Mouse (Mus musculus): ENCODE data around the gene Snx14. TPM values are rescaled to one million over a fixed set of nuclear protein-coding genes. Genes with fewer than 3 reads are reported as not detected.
"Not testable (repeated sequence)": the region's sequence is repeated elsewhere in the genome, so short reads cannot be mapped to it uniquely, and the experiment has no call there.

Gene Snx14
- polyA plus RNA-seq (2015; fragmentation: Nextera tagmentation; extraction: Ambion mirVana): 27.8 and 28.7 TPM in 2 replicates

GRCm38 (mm10) chr9:88438555-88439237, at the start of gene Snx14:
TSS of gene Snx14 (minus strand) at chr9:88438958.
- Histone ChIP-seq H3K4me2 (peak within 1 kb of the TSS; percentile 85), H3K4me3 (peak within 1 kb of the TSS; percentile 78), H3K9me3 (no peaks in the 10 kb centered on the region), H3K9ac (peak within 1 kb of the TSS; percentile 74), H3K27ac (peak within 1 kb of the TSS; percentile 89), H3K36me3 (no peaks in the 10 kb centered on the region), H3K4me1 (0 out of 2 replicates have a peak, but pooled peaks cover 4% of the 10 kb centered on the region), H3K27me3 (no peaks in the 10 kb centered on the region)
- ATAC-seq (ENCODE audit: insufficient number of reproducible peaks, low FRiP score, low TSS enrichment, low read depth): peak; percentile 97
- WGBS: 0% methylated on average over 62 of the region's 62 CpGs

DNA sequence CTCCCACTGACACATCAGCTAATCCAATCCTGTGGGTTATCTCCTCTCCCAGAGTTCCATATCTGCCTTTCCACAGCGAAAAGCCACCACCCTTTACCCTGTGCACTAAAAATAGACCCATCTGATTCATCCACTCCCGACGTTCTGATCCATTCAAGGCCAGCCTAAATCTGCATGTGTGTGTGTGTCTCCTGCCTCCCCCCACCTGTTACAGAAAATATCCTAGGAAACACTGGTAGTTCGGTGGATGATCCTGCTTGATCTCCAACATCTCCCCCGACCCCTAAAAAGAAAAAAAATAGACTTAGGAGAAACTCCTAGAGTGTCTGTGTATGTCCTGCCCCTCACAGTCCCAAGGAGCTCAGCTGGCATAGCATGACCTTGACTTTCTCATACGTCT, 45.8 kb upstream of the Snx14 start:
- Histone ChIP-seq H3K4me1 (0 out of 2 replicates have a peak, but pooled peaks cover 9% of the 10 kb centered on the region), H3K9me3 (no peaks in the 10 kb centered on the region), H3K36me3 (no peaks in the 10 kb centered on the region), H3K9ac (no peak overlapping the region), H3K4me3 (no peak overlapping the region), H3K4me2 (no peak overlapping the region), H3K27me3 (no peaks in the 10 kb centered on the region), H3K27ac (no peak overlapping the region)
- ATAC-seq (ENCODE audit: insufficient number of reproducible peaks, low FRiP score, low TSS enrichment, low read depth): no peak
- WGBS: 60% methylated on average over 6 of the region's 6 CpGs

DNA sequence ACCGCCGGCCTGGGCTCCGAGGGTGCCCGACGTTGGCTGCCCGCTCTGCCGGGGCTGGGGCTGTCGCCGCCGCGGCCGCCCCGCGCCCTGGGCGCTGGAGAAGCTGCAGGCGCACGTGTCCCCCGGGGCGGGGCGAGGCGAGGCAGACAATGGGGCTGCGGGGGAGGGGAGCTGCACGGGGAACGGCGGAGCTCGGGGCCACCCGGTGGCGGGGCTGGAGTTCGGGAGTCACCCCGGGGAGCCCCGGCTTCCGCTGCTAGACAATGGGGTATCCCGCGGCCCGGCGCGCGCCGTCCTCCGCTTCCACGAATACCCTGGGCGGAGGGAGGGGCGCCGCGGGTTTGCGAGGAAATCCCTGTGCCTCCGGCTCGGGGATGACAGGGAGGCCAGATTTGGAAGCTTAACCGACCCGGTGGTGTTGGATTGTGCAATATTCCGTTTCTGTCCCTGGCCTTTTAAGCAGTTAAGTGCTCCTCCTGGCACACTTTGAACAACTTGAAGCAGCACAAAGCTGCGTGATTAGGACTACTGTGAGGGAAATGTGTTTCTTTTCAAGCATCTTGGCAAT, 44.2 kb upstream of the Snx14 start:
- no peaks in the 10 kb centered on the region for H3K36me3 ChIP-seq
- H3K9me3 ChIP-seq: no peaks in the 10 kb centered on the region
- peak overlapping the region; percentile 89 for H3K9ac ChIP-seq
- no peak for ATAC-seq (ENCODE audit: insufficient number of reproducible peaks, low FRiP score, low TSS enrichment, low read depth)
- peak overlapping the region; percentile 97 for H3K27ac ChIP-seq
- peak overlapping the region; percentile 99 for H3K4me3 ChIP-seq
- no peaks in the 10 kb centered on the region for H3K27me3 ChIP-seq
- H3K4me2 ChIP-seq: peak overlapping the region; percentile 59
- WGBS: 0% methylated on average over 46 of the region's 52 CpGs
- H3K4me1 ChIP-seq: 0 out of 2 replicates have a peak, but pooled peaks cover 9% of the 10 kb centered on the region

- H3K9me3 ChIP-seq, H3K27me3 ChIP-seq, H3K4me1 ChIP-seq, H3K36me3 ChIP-seq: not testable (repeated sequence)
- Histone ChIP-seq H3K27ac (peak within 1 kb of the TSS; percentile 97), H3K4me2 (peak within 1 kb of the TSS; percentile 59), H3K4me3 (peak within 1 kb of the TSS; percentile 99), H3K9ac (peak within 1 kb of the TSS; percentile 89)
- WGBS: under 1% methylated on average over 41 of the region's 68 CpGs
- peak; percentile 95 for ATAC-seq (ENCODE audit: insufficient number of reproducible peaks, low FRiP score, low TSS enrichment, low read depth)
Observed at GRCm38 (mm10) chr9:88482230-88482828, 43.6 kb upstream of the Snx14 start, which contains the start of gene Syncrip. TSS of gene Syncrip (minus strand) at chr9:88482574.

DNA sequence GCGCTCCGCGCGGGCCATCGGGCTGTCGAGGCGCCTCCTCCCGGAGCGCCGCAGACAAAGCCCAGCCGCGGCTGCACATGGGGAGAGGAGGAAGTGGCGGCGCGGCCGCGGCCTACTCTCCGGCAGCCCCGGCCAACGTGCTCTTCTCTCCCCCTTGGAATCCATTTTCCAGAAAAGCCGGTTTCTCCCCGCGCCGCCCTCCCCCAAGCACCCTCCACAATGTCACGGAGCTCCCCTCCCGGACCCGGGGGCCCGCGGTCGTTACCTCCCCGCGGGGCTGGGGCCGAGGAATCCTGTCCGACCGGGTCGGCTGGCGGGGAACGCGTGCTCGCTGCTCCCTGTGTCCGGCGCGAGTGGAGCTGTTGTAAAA, 43.0 kb upstream of the Snx14 start:
- no peaks in the 10 kb centered on the region for H3K27me3 ChIP-seq
- WGBS: 0% methylated on average over 28 of the region's 43 CpGs
- ATAC-seq (ENCODE audit: insufficient number of reproducible peaks, low FRiP score, low TSS enrichment, low read depth): peak; percentile 4; the same call in 1 of the 2 replicates

DNA sequence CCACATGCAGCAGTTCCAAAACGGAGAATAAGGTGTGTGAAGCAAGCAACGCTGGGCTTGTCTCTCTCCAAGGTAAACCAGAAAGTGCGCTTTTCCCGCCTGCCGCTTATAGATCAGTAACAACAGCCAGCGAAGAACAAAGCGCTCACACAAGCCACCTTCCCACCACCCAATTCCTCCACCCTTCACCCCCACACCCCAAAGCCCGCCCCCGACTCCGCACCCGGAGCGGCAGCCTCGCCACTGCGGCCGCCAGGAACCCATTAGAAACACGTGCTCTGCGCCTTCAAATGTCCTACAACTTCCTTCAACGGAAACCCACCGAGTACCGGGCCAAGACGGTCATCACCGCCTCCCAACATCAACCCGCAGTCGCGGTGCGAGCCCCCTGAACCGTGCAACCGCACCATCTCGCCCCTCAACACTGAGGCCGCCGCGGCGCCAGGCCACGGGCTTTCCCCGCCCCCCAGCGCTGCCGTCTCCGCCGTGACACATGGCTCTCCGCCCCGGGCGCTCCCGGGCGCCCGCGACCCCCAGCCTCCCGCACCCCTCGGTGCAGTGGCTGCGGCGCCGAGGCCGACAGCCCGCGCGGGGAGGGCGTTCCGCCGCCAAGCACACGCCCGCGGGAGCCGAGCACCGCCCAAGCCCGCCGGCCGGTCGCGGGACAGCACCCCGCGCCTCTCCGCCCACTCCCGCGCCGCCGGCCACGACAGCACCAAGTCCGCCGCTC, 42.5 kb upstream of the Snx14 start:
- H3K27ac ChIP-seq: peak overlapping the region; percentile 97
- H3K36me3 ChIP-seq: peaks cover 2% of the 10 kb centered on the region; the same call in 1 of the 2 replicates
- under 1% methylated on average over 78 of the region's 78 CpGs for WGBS
- 0 out of 2 replicates have a peak, but pooled peaks cover 9% of the 10 kb centered on the region for H3K4me1 ChIP-seq
- ATAC-seq (ENCODE audit: insufficient number of reproducible peaks, low FRiP score, low TSS enrichment, low read depth): no peak
- no peaks in the 10 kb centered on the region for H3K27me3 ChIP-seq
- peak overlapping the region; percentile 76 for H3K9ac ChIP-seq
- H3K4me2 ChIP-seq: peak overlapping the region; percentile 59
- peak overlapping the region; percentile 99 for H3K4me3 ChIP-seq
- no peaks in the 10 kb centered on the region for H3K9me3 ChIP-seq

More for the DNA sequence above, 43.0 kb upstream of the Snx14 start:
- Histone ChIP-seq H3K4me3 (peak overlapping the region; percentile 99), H3K27ac (peak overlapping the region; percentile 97), H3K4me1 (0 out of 2 replicates have a peak, but pooled peaks cover 9% of the 10 kb centered on the region), H3K9ac (peak overlapping the region; percentile 76), H3K9me3 (no peaks in the 10 kb centered on the region), H3K36me3 (no peaks in the 10 kb centered on the region), H3K4me2 (peak overlapping the region; percentile 59)

- Histone ChIP-seq H3K27me3 (no peaks in the 10 kb centered on the region), H3K9ac (no peak overlapping the region), H3K4me1 (0 out of 2 replicates have a peak, but pooled peaks cover 9% of the 10 kb centered on the region), H3K4me3 (peak overlapping the region; percentile 99), H3K27ac (no peak overlapping the region), H3K9me3 (no peaks in the 10 kb centered on the region), H3K4me2 (peak overlapping the region; percentile 59), H3K36me3 (peaks cover 3% of the 10 kb centered on the region; the same call in 1 of the 2 replicates)
- 0% methylated on average over 1 of the region's 1 CpGs for WGBS
- no peak for ATAC-seq (ENCODE audit: insufficient number of reproducible peaks, low FRiP score, low TSS enrichment, low read depth)
Observed at GRCm38 (mm10) chr9:88480120-88480519, 41.4 kb upstream of the Snx14 start.

DNA sequence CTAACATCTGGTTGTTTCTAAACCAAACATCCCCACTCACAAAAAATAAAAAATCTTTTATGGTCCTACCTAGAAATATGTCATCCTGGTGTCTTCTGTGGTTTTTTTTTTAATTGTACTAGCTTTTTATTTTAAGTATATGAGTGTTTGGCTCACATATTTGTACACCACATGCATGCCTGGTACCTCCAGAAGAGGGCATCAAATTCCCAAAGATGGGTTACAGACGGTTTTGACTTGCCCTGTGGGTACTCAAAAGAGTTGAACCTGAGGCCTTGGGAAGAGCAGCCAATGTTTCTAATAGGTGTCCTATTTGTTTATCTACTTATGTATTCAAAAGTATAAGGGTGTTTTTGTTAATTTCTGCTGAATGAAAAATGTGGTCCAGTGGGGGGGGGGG, 37.4 kb upstream of the Snx14 start:
- H3K27ac ChIP-seq: no peak overlapping the region
- no peak for ATAC-seq (ENCODE audit: insufficient number of reproducible peaks, low FRiP score, low TSS enrichment, low read depth)
- H3K4me2 ChIP-seq: no peak overlapping the region
- no peaks in the 10 kb centered on the region for H3K9me3 ChIP-seq
- H3K36me3 ChIP-seq: peaks cover 26% of the 10 kb centered on the region
- 36% methylated on average over 1 of the region's 1 CpGs for WGBS
- H3K4me3 ChIP-seq: no peak overlapping the region
- H3K27me3 ChIP-seq: no peaks in the 10 kb centered on the region
- H3K4me1 ChIP-seq: 0 out of 2 replicates have a peak, but pooled peaks cover 5% of the 10 kb centered on the region
- no peak overlapping the region for H3K9ac ChIP-seq

DNA sequence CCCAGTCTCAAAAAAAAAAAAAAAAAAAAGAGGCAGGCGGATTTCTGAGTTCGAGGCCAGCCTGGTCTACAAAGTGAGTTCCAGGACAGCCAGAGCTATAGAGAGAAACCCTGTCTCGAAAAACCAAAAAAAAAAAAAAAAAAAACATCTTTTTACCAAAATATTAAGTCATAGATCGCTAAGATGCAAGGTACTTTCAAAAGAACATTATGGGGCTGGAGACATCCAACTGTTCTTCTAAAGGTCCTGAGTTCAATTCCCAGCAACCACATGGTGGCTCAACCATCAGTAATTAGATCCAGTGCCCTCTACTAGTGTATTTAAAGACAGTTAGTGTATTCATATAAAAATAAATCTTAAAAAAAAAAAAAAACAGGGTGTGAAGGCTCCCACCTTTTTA, 22.3 kb upstream of the Snx14 start:
- not testable (repeated sequence) for H3K9ac ChIP-seq; H3K4me3 ChIP-seq; ATAC-seq (ENCODE audit: insufficient number of reproducible peaks, low FRiP score, low TSS enrichment, low read depth); H3K4me2 ChIP-seq; H3K27ac ChIP-seq; H3K4me1 ChIP-seq; H3K27me3 ChIP-seq; H3K9me3 ChIP-seq
- peaks cover 37% of the 10 kb centered on the region for H3K36me3 ChIP-seq
- 88% methylated on average over 2 of the region's 4 CpGs for WGBS

- Histone ChIP-seq H3K36me3 (0 out of 2 replicates have a peak, but pooled peaks cover 7% of the 10 kb centered on the region), H3K9ac (no peak overlapping the region), H3K4me1 (0 out of 2 replicates have a peak, but pooled peaks cover 4% of the 10 kb centered on the region), H3K27me3 (no peaks in the 10 kb centered on the region), H3K4me3 (no peak overlapping the region), H3K4me2 (no peak overlapping the region), H3K27ac (no peak overlapping the region), H3K9me3 (no peaks in the 10 kb centered on the region)
- 29% methylated on average over 5 of the region's 5 CpGs for WGBS
- no peak for ATAC-seq (ENCODE audit: insufficient number of reproducible peaks, low FRiP score, low TSS enrichment, low read depth)
Observed at GRCm38 (mm10) chr9:88439991-88440390, 1.2 kb upstream of the Snx14 start.

DNA sequence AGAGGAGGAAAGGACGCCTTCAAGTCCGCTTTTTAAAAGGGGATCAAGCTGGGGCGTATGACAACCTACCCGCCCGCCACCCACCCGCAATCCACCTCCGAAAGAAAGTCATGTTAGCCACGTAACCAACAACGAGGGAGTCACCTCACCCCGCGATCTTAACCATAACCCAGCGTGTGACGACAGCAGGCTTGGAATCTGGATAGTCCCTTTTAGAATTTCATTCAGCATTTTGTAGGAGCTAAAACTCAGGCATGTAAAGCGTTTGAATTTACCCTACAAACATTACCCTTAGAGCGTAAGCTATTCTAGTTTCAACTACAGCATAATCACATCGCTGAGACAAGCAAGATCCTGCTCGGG, 461 bp upstream of the Snx14 start:
- H3K27ac ChIP-seq: peak overlapping the region; percentile 89
- H3K9me3 ChIP-seq: no peaks in the 10 kb centered on the region
- ATAC-seq (ENCODE audit: insufficient number of reproducible peaks, low FRiP score, low TSS enrichment, low read depth): no peak; the same call in 1 of the 2 replicates
- H3K9ac ChIP-seq: peak overlapping the region; percentile 74
- 0 out of 2 replicates have a peak, but pooled peaks cover under 1% of the 10 kb centered on the region for H3K36me3 ChIP-seq
- H3K27me3 ChIP-seq: no peaks in the 10 kb centered on the region
- 0 out of 2 replicates have a peak, but pooled peaks cover 4% of the 10 kb centered on the region for H3K4me1 ChIP-seq
- H3K4me3 ChIP-seq: peak overlapping the region; percentile 78
- WGBS: under 1% methylated on average over 17 of the region's 17 CpGs
- H3K4me2 ChIP-seq: peak overlapping the region; percentile 85
